Mouse (Mus musculus) spleen, postnatal 36 days (tissue): Measurements from ENCODE around the gene Slc6a17.
A peak's percentile ranks its signal among the peaks of the same experiment; 100 is the strongest.

Experiments
- DNase-seq, 2 experiments: peaks; one replicate each; pipeline ENCODE4 v3.0.0; 2022; ENCODE audit warnings: low spot score in 2 of 2, mixed read lengths in 1 of 2

Slc6a17 gene

DNA sequence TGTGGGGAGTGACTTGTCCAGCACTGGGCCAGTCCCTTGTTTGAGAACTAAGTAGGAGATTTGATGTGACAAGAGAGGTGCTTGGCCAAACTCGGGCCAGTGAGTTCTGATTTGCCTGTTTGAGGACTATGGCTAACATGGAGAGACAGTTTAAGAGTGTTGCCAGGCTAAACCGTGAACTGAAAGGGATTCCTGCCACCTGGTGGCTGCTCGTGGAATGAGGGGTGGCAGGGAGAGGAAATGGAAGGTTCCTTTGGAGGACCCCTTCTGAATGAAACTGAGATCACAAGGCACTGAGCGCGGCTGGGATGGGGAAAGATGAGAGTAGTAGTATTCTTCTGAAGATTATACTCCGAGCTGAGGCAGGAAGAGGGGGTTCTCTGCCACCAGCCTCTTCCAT lies 51.2 kb downstream of the Slc6a17 start:
- peak; percentile 11 to 27 for DNase-seq

DNA sequence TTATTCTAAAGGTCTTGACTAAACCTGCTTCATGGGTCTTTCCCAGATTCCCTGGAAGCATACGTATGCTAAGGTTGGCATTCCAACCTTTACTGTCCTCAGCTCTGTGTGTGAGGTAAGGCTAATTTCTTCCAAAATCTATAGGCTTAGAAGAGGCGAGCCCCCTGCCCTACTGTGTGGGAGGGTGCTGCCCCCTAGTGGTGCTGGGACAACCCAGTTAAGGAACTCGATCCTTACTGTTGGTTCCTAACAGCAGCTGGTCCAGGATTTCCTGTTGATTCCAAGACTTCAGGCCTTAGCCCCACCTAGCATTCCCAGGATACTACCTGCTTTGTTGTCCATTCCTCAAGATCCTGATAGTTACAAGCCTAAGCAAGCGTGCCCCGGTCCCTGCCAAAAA lies 55.7 kb downstream of the Slc6a17 start:
- peak in 1 of 2 experiments; percentile 8 for DNase-seq

DNA sequence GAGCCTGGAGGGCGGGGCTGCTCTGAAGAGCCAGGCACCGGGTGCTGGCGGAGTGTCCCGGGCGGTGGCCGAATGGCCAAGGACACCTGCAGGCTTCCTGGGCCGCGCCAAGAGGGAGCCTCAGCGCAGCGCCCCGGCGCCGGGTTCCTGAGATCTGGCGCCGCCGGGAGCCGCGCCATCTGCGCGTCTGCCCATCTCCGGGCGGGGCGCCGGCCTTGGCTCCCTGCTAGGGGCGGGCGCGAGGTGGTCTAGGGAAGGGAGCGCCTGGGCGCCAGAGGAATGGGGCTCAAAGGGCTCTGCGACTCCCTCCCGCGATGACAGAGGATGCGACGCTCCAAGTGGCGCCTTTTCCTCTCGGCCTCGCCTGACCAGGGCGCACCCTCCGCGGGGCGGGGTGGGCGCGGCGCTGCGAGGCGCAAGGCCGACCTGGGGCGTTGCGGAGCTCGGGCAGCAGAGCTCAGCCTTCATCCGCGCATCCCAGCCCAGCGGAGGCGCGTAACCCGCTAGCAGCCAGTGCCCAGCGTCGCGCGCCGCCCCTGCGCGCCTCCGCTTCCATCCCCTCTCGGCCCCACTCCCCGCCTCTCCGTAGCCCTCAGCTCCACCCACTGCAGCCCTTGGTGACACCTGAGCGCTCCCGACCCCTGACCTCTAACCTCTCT lies 57.9 kb downstream of the Slc6a17 start:
- DNase-seq: no peak

DNA sequence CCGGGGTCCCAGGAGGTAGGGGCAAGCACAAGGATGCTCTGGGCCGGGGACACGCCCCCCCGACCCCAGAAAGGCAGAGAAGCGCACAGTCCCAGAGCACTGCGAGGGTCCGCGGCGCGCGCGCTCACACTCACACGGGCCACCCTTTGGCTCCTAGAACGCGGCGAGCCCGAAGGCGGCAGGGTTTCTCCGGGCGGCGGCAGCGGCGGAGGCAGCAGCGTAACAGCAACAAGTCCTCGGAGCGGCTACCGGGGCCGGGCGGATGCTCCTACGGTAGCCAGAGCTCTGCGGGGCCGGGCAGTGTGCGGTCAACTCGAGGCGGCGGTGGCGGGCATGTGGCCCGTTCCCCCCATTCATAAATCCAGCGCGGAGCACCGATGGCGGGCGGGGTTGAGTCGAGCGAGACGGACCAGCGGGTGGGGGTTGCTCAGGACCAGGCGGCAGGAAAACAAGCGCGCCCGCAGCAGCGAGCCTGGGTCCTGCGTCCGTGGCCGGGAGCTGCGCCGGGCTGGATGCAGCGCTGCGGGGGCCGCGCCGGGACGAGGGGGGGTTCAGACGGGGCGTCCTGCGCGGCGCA lies 58.5 kb downstream of the Slc6a17 start, which contains the start of gene Kcnc4:
Kcnc4 (minus strand) TSS at position 357 of the 577 bp plus-strand sequence.
- no peak for DNase-seq

DNA sequence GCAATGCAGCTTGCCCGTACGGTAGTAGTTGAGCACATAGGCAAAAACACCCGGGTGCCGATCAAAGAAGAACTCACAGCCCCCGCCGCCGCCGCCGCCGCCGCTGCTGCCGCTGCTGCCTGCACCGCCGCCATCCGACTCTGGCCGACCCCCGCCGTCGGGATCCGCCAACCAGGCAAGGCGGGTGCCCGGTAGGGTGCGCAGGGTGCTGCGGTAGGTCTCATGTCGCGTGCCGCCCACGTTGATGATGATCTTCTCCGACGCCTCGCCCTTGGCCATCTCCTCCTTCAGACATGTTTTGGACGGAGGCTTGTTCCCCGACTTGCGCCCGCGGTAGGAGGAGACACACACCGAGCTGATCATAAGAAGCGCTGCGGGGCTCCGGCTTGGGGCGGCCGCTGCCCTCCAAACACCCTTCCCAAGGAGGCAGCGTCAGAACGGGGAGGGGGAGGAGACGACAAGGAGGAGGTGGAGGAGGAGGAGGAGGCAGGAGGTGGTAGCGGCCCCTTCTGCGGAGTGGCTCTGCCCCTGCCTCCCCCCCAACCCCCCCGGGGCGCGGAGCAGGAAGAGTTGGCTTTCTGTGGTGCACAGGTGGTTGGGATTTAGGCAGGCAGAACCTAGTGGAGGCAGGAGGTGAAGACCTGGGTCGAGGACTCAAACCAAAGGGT lies 59.2 kb downstream of the Slc6a17 start:
- DNase-seq: no peak

DNA sequence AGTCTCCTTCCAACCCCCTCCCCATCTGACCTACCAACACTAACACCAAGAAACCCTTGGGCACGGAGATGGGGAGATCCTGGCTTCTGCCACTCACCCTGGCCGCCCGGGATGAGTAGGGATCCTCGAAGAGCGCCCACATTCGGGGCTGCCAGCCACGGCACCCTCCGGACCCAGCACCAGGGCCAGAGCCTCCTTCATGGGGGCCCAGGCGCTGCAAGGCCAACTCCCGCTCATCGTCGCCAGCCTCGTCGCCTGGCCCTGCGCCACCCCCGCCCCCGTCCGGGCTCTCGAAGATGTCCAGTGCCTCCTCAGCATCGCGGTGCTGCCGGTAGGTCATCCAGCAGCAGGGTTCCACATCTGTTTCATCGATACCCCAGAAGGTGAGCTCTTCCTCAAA lies 59.7 kb downstream of the Slc6a17 start:
- DNase-seq: no peak

DNA sequence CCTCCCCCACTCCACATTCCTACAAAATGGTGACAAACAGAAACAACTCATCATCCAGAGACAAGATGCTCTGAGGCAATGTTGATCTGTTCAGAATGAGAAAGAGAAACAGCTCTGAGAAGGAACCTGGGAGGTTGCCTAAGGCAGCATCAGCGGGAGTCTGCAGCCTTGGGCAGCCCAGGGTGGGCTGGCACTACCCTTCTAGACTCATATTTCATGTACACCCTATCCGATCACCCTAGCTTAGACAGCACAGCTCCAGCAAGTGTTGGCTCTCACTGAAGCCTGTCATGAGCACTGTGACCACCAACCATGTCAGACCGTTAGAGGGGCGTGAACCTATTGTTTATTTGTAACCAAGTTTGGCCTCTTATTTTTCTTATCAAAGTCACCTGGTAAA lies 63.5 kb downstream of the Slc6a17 start:
- no peak for DNase-seq

DNA sequence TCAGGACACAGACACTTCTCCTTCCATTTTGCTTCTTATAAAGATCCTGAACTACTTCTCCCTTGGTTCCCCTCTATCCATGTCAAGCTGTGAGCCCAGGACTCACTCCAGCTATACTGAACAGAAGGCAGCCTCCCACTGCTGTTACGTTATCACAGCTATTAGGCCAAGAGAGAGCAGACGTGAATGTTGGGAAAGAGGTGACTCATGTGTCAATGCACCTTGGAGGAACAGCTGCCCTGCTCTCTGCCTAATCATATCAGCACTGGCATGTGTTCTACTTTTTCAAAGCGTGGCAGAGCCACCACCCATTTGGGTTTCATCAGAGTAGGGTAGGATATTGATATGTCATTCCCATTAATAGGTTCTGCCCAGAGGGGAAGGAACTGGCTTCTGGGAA lies 71.0 kb downstream of the Slc6a17 start:
- DNase-seq: no peak

DNA sequence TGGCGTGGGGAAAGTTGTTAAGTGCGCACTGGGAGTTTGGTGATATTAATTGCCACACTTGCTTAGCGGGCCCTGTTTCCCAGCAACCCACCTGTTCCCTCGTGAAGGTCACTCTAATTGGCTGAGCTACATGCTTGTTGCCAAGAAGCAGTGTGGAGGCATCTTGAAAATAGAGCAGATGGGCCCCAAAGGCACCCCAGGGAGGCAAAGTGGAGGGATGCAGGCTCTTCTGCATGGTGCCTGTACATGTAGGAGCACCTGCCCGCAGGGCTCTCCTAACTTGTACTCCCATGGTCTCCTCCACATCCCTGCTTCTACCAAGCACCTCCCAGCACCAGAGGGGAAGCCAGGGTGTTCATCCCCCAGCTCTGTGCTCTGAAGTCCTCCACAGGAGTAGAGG lies 74.0 kb downstream of the Slc6a17 start:
- no peak for DNase-seq

DNA sequence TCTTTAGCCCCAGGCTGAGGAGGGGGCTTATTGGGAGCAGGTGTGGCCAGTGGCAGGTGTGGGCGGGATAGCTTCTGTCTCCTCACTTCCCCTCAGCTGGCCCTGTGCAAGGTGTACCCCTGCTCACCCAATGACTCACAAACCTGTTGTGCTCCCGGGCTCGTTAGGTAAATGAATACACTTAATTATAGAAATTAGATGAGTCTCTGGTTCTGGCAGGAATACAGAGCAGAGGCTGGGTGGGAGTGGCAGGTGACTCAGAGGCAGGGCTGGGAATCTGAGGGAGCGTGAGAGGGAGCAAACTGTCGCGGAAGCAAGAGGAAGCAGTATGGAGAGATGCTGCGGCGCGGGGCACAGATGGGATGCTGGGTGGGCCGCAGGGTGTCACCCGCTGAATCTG lies 75.6 kb downstream of the Slc6a17 start:
- DNase-seq: no peak

DNA sequence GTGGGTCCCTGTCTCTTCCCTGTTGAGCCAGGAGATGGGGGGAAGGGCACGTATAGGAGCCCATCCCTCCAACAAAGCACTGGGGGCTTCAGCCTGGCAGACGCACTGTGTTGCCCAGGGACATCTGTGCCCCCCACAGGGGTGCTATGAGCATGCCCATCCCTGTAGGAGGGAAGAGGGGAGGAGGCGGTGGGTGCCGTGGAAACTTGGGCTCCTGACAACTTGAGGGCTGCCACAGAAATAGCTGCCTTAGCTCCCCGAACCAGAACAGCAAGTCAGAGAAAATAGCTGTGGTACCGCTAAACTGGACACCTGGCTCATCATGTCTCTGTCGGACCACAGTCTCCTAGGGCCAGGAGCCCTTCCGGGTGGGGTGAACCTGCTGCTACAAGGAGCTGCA lies 76.5 kb downstream of the Slc6a17 start:
- no peak for DNase-seq

DNA sequence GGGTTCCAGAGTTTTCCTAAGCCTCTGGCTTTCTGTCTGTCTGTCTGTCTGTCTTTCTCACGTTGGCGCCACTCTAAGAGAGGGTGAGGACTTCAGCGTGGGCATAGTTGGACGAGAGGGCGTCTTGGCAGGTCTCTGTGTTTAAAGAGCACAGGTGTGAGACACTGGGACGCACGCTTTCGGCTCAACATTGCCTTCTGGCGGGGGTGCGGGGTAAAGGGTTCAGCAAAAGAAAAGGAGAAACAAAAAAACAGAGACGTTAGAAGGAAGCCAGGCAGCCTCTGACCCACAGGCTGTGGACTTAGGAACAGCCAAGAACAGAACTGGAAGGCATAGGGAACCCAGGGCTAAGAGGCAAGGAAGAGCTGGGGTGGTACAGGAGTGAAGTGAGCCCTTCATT lies 78.5 kb downstream of the Slc6a17 start:
- no peak for DNase-seq

DNA sequence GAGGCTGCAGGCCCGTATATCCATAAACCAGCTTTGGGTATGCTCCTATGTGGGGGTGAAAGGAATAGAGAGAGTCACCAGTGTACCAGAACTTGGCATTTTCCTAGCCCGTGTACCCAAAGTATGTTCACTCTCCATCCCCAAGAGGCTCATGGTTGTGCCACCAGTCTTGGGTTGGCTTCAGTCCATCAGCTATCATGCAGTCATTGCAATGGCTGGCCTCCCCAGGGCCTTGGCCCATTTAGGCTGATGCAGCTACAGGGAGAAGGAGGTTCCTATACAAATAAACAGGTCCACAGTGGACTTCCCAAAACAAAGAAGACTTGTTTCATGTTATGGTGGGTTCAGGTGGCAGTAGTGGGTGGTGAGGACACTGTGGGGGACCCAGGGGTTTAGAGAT lies 80.2 kb downstream of the Slc6a17 start:
- no peak for DNase-seq

DNA sequence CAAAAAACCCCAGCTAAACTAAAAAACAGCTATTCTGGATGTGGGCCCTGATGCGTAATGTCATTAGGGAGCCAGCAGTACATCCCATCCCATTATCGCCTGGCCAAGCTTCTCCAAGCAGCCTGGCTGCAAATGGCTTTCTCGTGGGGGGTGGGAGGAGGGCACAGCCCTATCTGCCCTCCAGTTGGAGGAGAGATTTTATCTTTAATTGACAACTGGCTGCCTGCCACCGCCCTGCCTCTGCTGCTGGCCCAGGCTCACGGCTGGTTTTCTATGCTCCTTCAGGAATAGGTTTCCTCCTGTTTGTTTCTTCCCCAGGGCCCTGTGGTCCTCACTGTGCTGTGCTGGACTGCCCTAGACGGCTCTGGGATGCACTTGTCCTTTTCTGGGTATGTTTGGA lies 81.4 kb downstream of the Slc6a17 start:
- no peak for DNase-seq

DNA sequence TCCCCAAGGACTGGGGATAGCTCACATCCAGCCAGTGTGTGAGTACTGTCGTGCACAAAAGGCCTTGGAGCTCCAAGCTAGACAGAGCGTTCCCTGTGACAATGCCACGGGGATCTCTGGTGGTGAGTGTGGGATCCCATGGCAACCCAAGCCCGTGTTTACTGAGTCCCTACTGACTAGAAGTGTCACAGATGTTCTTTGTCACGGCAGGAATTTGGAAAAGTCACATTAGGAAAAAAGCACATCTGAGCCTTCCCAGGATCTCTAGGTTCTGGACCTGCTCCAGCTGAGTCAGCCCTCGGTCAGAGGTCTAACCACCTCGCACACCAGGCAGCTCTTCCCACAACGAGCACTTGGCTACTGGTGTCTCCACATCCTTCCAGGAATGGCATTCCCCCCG lies 84.2 kb downstream of the Slc6a17 start:
- no peak for DNase-seq

DNA sequence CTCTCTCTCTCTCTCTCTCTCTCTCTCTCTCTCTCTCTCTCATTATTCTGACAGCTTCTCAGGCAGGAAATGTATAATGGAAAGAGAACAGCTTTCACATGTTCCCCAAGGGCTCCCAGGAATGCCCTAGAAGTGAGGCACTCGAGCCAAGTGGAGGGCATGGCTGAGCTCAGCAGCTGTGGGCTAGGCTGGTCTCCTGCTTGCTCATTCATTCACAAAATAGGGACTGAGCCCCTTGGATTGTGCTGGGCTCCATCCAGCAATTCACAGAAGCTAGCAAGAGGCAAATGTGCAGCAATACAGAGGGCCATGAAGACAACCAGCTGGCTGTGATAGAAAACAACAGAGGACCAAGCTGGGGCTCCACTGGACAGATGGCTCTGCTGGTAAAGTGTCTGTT lies 86.5 kb downstream of the Slc6a17 start:
- DNase-seq: no peak

DNA sequence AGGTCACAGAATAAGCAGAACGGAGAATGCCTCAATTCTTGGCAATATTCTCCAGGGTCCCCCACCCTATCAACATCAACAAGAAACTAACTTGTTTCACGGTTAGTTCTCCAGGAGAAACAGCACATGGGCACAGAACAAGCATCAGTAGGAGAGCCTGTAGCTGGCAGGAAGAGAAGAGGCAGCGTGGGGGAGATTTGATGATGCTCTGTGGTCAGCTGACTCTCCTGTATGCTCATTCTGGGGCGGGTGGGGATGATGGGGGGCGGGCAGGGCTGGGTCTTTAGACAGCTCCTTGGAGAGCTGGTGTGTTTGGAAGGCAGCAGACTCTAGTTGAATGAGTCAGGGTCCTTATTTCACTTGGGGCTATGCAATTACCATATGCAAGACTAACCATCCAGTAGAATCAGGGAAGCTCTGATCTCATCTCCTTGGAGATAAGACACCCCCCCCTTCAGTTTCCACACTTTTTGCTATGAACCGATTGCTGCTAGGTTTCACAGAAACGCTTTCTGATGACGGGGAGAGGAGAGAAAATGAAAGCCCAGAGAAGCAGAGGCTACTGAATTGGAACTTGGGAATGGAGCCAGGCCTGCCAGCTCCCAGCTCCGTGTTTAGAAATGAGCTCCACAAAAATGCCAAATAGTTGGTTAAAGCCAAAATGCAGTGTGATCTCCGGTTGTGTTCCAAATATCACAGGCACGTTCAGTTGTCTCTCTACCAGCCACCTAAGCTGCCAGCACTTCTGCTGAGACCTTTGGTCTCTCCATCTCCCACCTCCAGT lies 93.4 kb downstream of the Slc6a17 start:
- DNase-seq: no peak

DNA sequence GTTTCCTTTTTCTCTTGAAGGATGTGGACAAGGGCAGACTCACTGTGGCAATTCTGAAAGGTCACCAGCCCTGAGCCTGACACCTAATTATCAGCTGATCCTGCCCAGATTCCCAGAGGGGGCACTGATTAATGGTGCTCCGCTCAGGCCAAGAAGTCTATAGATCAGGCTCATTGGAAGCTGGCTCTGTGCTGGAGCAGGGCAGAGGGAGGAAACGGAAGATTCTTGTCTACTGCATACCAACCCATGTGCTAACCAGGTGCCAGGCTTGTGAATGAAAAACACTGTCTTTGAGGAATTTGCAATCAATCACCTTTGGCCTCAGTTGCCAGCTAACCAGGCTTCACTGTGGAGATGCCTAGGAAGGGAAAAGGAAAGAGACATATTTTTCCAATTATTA lies 97.7 kb downstream of the Slc6a17 start:
- no peak for DNase-seq
